9 mouse cellular contexts compared by ENCODE assay signal in the genomic region with DNA sequence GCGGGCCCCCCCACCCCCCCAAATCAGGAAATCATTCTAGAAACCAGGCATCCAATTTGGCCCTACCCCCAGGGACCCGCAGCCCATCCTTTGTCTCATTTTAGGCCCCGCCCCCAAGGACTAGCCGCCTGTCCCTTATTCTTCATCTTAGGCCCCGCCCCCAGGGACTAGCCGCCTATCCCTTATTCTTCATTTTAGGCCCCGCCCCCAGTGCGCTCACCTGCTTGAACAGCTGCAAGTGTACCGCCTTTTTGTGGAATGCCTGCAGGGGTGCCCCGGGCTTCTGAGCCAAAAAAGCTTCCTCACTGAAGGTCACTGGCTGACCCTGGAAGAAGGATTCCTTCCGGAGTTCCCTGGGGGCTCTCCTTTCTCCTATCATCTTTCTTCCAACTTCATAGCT. TPM values are rescaled to one million over a fixed set of nuclear protein-coding genes. Genes with fewer than 3 reads are reported as not detected.
DNase-seq lines count a peak whose midpoint lies in the region; ATAC-seq and TF ChIP-seq lines count a peak whose summit lies in the region.
"Had no signal": no experiment of that assay in that cellular context is flagged by ENCODE, and none has a peak within 500 bp of the region (broad histone marks: within the 10 kb centered on the region; RNA-seq: fewer than 3 reads in every experiment).

No protein-coding gene starts in this region.

- H3K4me3 ChIP-seq in lung, postnatal 0 days (ENCODE audit: low read depth, low read length): no peak overlapping the region
- H3K4me3 ChIP-seq: heart, embryonic 13.5 days had no signal

- ATAC-seq in lung, postnatal 0 days: peak; percentile 83

- DNase-seq in thymus, postnatal 14 days: peak; percentile 57
- no peak for DNase-seq in thymus, adult 18-20 months
- peak; percentile 28 for DNase-seq in kidney, adult 18-20 months
- peak; percentile 81 for DNase-seq in lung, postnatal 0 days (ENCODE audit: low spot score)
- DNase-seq in testis, postnatal 10 days (ENCODE audit: low spot score): peak; percentile 62
- DNase-seq in spleen, adult 18-20 months: no peak
- no peak for DNase-seq in layer of hippocampus, postnatal 10 days (ENCODE audit: low spot score in 2 of 2)
- no peak for DNase-seq in layer of hippocampus, postnatal 36 days

- no peak overlapping the region for H3K27ac ChIP-seq in lung, postnatal 0 days (ENCODE audit: low read length)
- H3K27ac ChIP-seq: heart, embryonic 13.5 days had no signal

- no peaks in the 10 kb centered on the region for H3K9me3 ChIP-seq in lung, postnatal 0 days (ENCODE audit: low read length)
- H3K9me3 ChIP-seq: heart, embryonic 13.5 days had no signal

- no peak overlapping the region for H3K9ac ChIP-seq in lung, postnatal 0 days (replicated peaks; ENCODE audit: low read depth)
- H3K9ac ChIP-seq: heart, embryonic 13.5 days had no signal

- 7% methylated on average over 11 of the region's 11 CpGs for WGBS in lung, postnatal 0 days

- no peak overlapping the region for H3K4me2 ChIP-seq in lung, postnatal 0 days (replicated peaks; ENCODE audit: low read depth, low read length)
- H3K4me2 ChIP-seq: heart, embryonic 13.5 days had no signal

- no peak for TF ChIP-seq EP300 in lung, postnatal 0 days (IDR thresholded peaks at IDR 0.05)

- no peaks in the 10 kb centered on the region for H3K4me1 ChIP-seq in lung, postnatal 0 days (ENCODE audit: insufficient read depth, low read depth, low read length)

- no peaks in the 10 kb centered on the region for H3K27me3 ChIP-seq in lung, postnatal 0 days (replicated peaks; ENCODE audit: insufficient read depth, low read length)

- no peak for TF ChIP-seq CTCF in lung, postnatal 0 days (IDR thresholded peaks at IDR 0.05)

- H3K36me3 ChIP-seq in lung, postnatal 0 days (ENCODE audit: insufficient read depth, low read length): no peaks in the 10 kb centered on the region
- H3K36me3 ChIP-seq: heart, embryonic 13.5 days had no signal

RNA-seq across cellular contexts. Expression of gene Dennd1c, which starts 7.6 kb away (rescaled TPM):
- polyA plus RNA-seq in lung, postnatal 0 days (2015; fragmentation: Nextera tagmentation; extraction: Ambion mirVana): 5.7 and 6.0 TPM in 2 replicates
- 1 to 10 TPM; 1.2 to 1.9 TPM for total RNA-seq in layer of hippocampus, postnatal 10 days (2021)
- 1 to 10 TPM in 1 of 2 experiments, under 1 TPM in 1; 0.92 to 1.0 TPM for total RNA-seq in layer of hippocampus, postnatal 36 days (2021)

RNA-seq across cellular contexts. Expression of gene Slc25a23, which starts 11.0 kb away (rescaled TPM):
- 5.8 and 5.9 TPM in 2 replicates for polyA plus RNA-seq in lung, postnatal 0 days (2015; fragmentation: Nextera tagmentation; extraction: Ambion mirVana)
- 100 to 1,000 TPM; 308 to 317 TPM for total RNA-seq in layer of hippocampus, postnatal 10 days (2021)
- 100 to 1,000 TPM; 363 to 374 TPM for total RNA-seq in layer of hippocampus, postnatal 36 days (2021)

RNA-seq across cellular contexts. Expression of gene Crb3, which starts 11.8 kb away (rescaled TPM):
- polyA plus RNA-seq in lung, postnatal 0 days (2015; fragmentation: Nextera tagmentation; extraction: Ambion mirVana): 119 and 120 TPM in 2 replicates
- total RNA-seq in layer of hippocampus, postnatal 10 days (2021): 1 to 10 TPM in 1 of 2 experiments, under 1 TPM in 1; 0.45 to 1.1 TPM
- total RNA-seq in layer of hippocampus, postnatal 36 days (2021): under 1 TPM; 0.47 to 0.63 TPM

RNA-seq across cellular contexts. Expression of gene Tubb4a, which starts 16.9 kb away (rescaled TPM):
- polyA plus RNA-seq in lung, postnatal 0 days (2015; fragmentation: Nextera tagmentation; extraction: Ambion mirVana): 7.1 and 7.5 TPM in 2 replicates
- total RNA-seq in layer of hippocampus, postnatal 10 days (2021): 100 to 1,000 TPM; 487 to 549 TPM
- 100 to 1,000 TPM; 553 to 593 TPM for total RNA-seq in layer of hippocampus, postnatal 36 days (2021)

RNA-seq across cellular contexts. Expression of gene Slc25a41, which starts 29.2 kb away (rescaled TPM):
- polyA plus RNA-seq in lung, postnatal 0 days (2015; fragmentation: Nextera tagmentation; extraction: Ambion mirVana): not detected in 2 replicates
- not detected for total RNA-seq in layer of hippocampus, postnatal 10 days (2021)
- total RNA-seq in layer of hippocampus, postnatal 36 days (2021): not detected
- polyA plus RNA-seq: heart, embryonic 13.5 days had no signal

Comparison
In these comparisons a context has a peak if more than half of its experiments do, and no peak if none do; other contexts are left out.
1. DNase-seq: peak in thymus, postnatal 14 days (single experiment), kidney, adult 18-20 months (single experiment), lung, postnatal 0 days (single experiment) and testis, postnatal 10 days (single experiment); none in thymus, adult 18-20 months (0 of 2), spleen, adult 18-20 months (0 of 2), layer of hippocampus, postnatal 10 days (0 of 2) and layer of hippocampus, postnatal 36 days (0 of 2).